Mouse (Mus musculus): ENCODE measurements around the gene Ripor2. TPM values are rescaled to one million over a fixed set of nuclear protein-coding genes. Genes with fewer than 3 reads are reported as not detected.

Ripor2 gene
- polyA plus RNA-seq, 1 experiment = 41.4 TPM

- 43% methylated on average over 2 of the region's 2 CpGs for WGBS
- TF ChIP-seq CTCF (IDR thresholded peaks at IDR 0.05; ENCODE audit: control insufficient read depth, insufficient read depth, low read length) (no peak), POLR2A (IDR thresholded peaks at IDR 0.05; ENCODE audit: borderline replicate concordance, control insufficient read depth, low read depth, low read length) (no peak)
- peaks cover 2% of the 10 kb centered on the region; the same call in 1 of the 2 replicates for H3K4me1 ChIP-seq (ENCODE audit: control insufficient read depth, insufficient read depth, low read length)
Measured at GRCm38 (mm10) chr13:24647444-24647843, 65.5 kb downstream of the Ripor2 start.

GRCm38 (mm10) chr13:24648027-24648426, 66.0 kb downstream of the Ripor2 start:
- Histone ChIP-seq H3K4me1 (ENCODE audit: control insufficient read depth, insufficient read depth, low read length) (peaks cover 2% of the 10 kb centered on the region; the same call in 1 of the 2 replicates), H3K4me3 (replicated peaks; ENCODE audit: control insufficient read depth, low read depth, low read length) (no peak overlapping the region), H3K27ac (ENCODE audit: control insufficient read depth, insufficient read depth, low read depth, low read length, poor library complexity) (no peak overlapping the region)
- WGBS = 51% methylated on average over 5 of the region's 5 CpGs
- TF ChIP-seq POLR2A (IDR thresholded peaks at IDR 0.05; ENCODE audit: borderline replicate concordance, control insufficient read depth, low read depth, low read length) = no peak

More at GRCm38 (mm10) chr13:24647444-24647843, 65.5 kb downstream of the Ripor2 start:
- Histone ChIP-seq H3K27ac (ENCODE audit: control insufficient read depth, insufficient read depth, low read depth, low read length, poor library complexity) (no peak overlapping the region), H3K4me3 (replicated peaks; ENCODE audit: control insufficient read depth, low read depth, low read length) (no peak overlapping the region)

DNA sequence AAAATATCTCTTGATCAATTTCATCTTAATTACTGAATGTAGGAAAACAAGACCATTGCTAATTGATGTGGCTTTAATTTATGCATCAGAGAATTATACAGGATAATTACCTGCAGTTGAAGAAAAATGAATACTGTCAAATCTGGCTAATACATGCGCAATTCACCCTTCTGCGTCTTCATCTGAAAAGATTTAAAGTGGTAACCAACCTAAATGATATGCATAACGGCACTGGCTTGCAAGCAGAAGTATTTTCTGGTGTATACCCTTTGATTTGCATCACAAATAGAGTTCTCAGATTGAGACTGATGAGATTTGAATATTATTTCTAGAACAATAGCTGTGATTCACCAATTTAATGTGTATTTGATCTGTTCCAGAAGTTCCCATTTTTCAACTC, 66.7 kb downstream of the Ripor2 start:
- Histone ChIP-seq H3K4me3 (replicated peaks; ENCODE audit: control insufficient read depth, low read depth, low read length) (no peak overlapping the region), H3K27ac (ENCODE audit: control insufficient read depth, insufficient read depth, low read depth, low read length, poor library complexity) (no peak overlapping the region), H3K4me1 (ENCODE audit: control insufficient read depth, insufficient read depth, low read length) (peaks cover 2% of the 10 kb centered on the region; the same call in 1 of the 2 replicates)
- TF ChIP-seq CTCF (IDR thresholded peaks at IDR 0.05; ENCODE audit: control insufficient read depth, insufficient read depth, low read length) (no peak), POLR2A (IDR thresholded peaks at IDR 0.05; ENCODE audit: borderline replicate concordance, control insufficient read depth, low read depth, low read length) (no peak)
- WGBS = 81% methylated on average over 3 of the region's 3 CpGs

- H3K4me1 ChIP-seq (ENCODE audit: control insufficient read depth, insufficient read depth, low read length) = peaks cover 2% of the 10 kb centered on the region; the same call in 1 of the 2 replicates
Measured at GRCm38 (mm10) chr13:24649099-24649498, 67.1 kb downstream of the Ripor2 start.

DNA sequence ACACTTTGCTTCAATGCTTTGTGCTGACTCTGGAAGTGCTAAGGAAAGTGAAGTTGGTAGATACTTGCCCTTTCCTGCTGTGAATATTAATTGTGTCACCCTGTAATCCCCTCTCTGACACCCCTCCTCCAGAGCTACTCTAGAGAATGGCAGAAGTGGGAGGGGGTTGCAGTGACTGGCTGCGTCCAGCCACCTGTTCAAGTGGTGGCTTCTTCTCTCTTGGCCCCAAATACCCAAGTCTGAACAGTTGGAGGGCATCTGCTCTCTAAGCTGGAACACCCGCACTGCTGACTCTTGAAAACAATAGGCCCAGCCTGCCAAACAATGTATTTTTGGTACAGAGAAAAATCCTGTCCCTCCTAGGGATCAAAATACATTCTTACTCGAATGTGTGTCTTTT, 69.0 kb downstream of the Ripor2 start:
- Histone ChIP-seq H3K4me1 (ENCODE audit: control insufficient read depth, insufficient read depth, low read length) (peaks cover 1% of the 10 kb centered on the region; the same call in 1 of the 2 replicates), H3K4me3 (replicated peaks; ENCODE audit: control insufficient read depth, low read depth, low read length) (no peak overlapping the region), H3K27ac (ENCODE audit: control insufficient read depth, insufficient read depth, low read depth, low read length, poor library complexity) (no peak overlapping the region)
- no peak for TF ChIP-seq CTCF (IDR thresholded peaks at IDR 0.05; ENCODE audit: control insufficient read depth, insufficient read depth, low read length)
- TF ChIP-seq POLR2A (IDR thresholded peaks at IDR 0.05; ENCODE audit: borderline replicate concordance, control insufficient read depth, low read depth, low read length) = no peak
- WGBS = 68% methylated on average over 3 of the region's 3 CpGs

More at GRCm38 (mm10) chr13:24649099-24649498, 67.1 kb downstream of the Ripor2 start:
- WGBS = 64% methylated on average over 2 of the region's 2 CpGs
- H3K27ac ChIP-seq (ENCODE audit: control insufficient read depth, insufficient read depth, low read depth, low read length, poor library complexity) = no peak overlapping the region
- no peak overlapping the region for H3K4me3 ChIP-seq (replicated peaks; ENCODE audit: control insufficient read depth, low read depth, low read length)
- TF ChIP-seq CTCF (IDR thresholded peaks at IDR 0.05; ENCODE audit: control insufficient read depth, insufficient read depth, low read length) = no peak
- no peak for TF ChIP-seq POLR2A (IDR thresholded peaks at IDR 0.05; ENCODE audit: borderline replicate concordance, control insufficient read depth, low read depth, low read length)

DNA sequence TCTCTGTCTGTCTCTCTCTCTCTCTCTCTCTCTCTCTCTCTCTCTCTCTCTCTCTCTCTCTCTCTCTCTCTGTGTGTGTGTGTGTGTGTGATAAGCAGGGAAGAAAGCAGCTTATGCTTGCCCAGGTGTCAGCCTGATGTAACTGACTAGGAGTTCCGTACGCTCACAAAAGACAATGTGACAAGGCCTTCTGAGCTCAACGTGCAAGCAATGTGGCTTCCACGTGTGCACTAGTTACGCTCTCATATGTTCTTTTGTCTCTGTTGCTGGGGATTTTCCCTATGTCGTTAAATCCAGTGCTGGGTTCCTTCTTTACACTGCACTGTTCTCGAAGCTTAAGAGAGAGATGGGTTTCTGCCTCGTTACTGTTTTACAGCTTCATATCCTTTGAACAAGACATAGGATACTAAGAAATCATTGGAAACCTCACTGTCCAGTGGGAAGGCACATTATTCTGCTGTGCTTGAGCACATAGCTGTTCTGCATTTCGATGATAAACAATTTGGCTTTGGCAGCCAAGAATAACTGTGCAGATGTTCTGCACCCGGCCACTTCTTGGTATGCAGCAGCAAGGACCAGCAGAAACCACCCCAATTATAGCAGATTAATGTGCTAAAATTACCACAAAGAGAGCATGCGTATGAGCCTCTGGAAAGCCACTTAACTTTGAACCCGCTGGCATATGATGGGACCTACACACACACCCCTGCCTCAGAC, 73.1 kb downstream of the Ripor2 start:
- TF ChIP-seq CTCF (IDR thresholded peaks at IDR 0.05; ENCODE audit: control insufficient read depth, insufficient read depth, low read length) (no peak), POLR2A (IDR thresholded peaks at IDR 0.05; ENCODE audit: borderline replicate concordance, control insufficient read depth, low read depth, low read length) (no peak)
- H3K4me1 ChIP-seq (ENCODE audit: control insufficient read depth, insufficient read depth, low read length) = peaks cover 1% of the 10 kb centered on the region; the same call in 1 of the 2 replicates
- 25% methylated on average over 12 of the region's 12 CpGs for WGBS
- no peak overlapping the region for H3K4me3 ChIP-seq (replicated peaks; ENCODE audit: control insufficient read depth, low read depth, low read length)
- no peak overlapping the region for H3K27ac ChIP-seq (ENCODE audit: control insufficient read depth, insufficient read depth, low read depth, low read length, poor library complexity)

- Histone ChIP-seq H3K4me3 (replicated peaks; ENCODE audit: control insufficient read depth, low read depth, low read length) (no peak overlapping the region), H3K27ac (ENCODE audit: control insufficient read depth, insufficient read depth, low read depth, low read length, poor library complexity) (no peak overlapping the region), H3K4me1 (ENCODE audit: control insufficient read depth, insufficient read depth, low read length) (peaks cover 3% of the 10 kb centered on the region; the same call in 1 of the 2 replicates)
- TF ChIP-seq POLR2A (IDR thresholded peaks at IDR 0.05; ENCODE audit: borderline replicate concordance, control insufficient read depth, low read depth, low read length) (no peak), CTCF (IDR thresholded peaks at IDR 0.05; ENCODE audit: control insufficient read depth, insufficient read depth, low read length) (no peak)
- 61% methylated on average over 15 of the region's 15 CpGs for WGBS
Measured at GRCm38 (mm10) chr13:24656719-24657497, 74.9 kb downstream of the Ripor2 start.

GRCm38 (mm10) chr13:24666763-24667162, 84.8 kb downstream of the Ripor2 start:
- no peak for TF ChIP-seq CTCF (IDR thresholded peaks at IDR 0.05; ENCODE audit: control insufficient read depth, insufficient read depth, low read length)
- TF ChIP-seq POLR2A (IDR thresholded peaks at IDR 0.05; ENCODE audit: borderline replicate concordance, control insufficient read depth, low read depth, low read length) = no peak
- Histone ChIP-seq H3K4me1 (ENCODE audit: control insufficient read depth, insufficient read depth, low read length) (peaks cover 4% of the 10 kb centered on the region; the same call in 1 of the 2 replicates), H3K27ac (ENCODE audit: control insufficient read depth, insufficient read depth, low read depth, low read length, poor library complexity) (no peak overlapping the region), H3K4me3 (replicated peaks; ENCODE audit: control insufficient read depth, low read depth, low read length) (no peak overlapping the region)
- WGBS = 59% methylated on average over 4 of the region's 4 CpGs

Measured in bone marrow, adult 2 months (tissue).